Mouse (Mus musculus) testis, postnatal 14 days (tissue): Measurements from ENCODE around the gene Adamtsl3.
"Not testable (repeated sequence)": the region's sequence is repeated elsewhere in the genome, so short reads cannot be mapped to it uniquely, and the experiment has no call there.

Experiments used
- DNase-seq: peaks from one replicate; pipeline ENCODE4 v3.0.0; 2021; ENCODE audit warnings: low spot score

Gene Adamtsl3

GRCm38 (mm10) chr7:82361127-82361526 lies 25.6 kb downstream of the Adamtsl3 start:
- DNase-seq, result no peak

GRCm38 (mm10) chr7:82364567-82364966 lies 29.1 kb downstream of the Adamtsl3 start:
- DNase-seq, result no peak

GRCm38 (mm10) chr7:82366056-82366455 lies 30.6 kb downstream of the Adamtsl3 start:
- no peak for DNase-seq

- DNase-seq, result no peak
Observed at GRCm38 (mm10) chr7:82366471-82366870, 31.0 kb downstream of the Adamtsl3 start.

DNA sequence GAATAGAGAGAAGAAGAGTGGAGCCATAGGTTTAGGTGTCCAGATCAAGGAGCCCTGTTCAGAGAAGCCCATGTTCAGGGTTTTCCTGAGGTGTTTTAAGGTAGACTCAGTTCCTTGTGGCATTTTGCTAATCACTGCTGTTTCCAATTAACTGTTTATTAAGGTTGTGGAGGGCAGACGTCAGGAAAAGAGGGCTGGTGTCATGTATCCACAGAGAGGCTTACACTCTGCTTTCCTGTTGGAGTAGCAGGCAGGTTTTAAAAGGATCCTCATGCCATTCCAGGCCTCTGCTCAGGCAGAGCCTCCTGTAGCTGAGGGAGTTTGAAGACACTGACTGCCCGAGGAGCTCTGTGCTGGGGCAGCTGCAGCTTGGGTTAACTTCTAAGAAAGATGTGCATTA lies 32.6 kb downstream of the Adamtsl3 start:
- no peak for DNase-seq

GRCm38 (mm10) chr7:82370132-82370531 lies 34.6 kb downstream of the Adamtsl3 start:
- DNase-seq, result no peak

DNA sequence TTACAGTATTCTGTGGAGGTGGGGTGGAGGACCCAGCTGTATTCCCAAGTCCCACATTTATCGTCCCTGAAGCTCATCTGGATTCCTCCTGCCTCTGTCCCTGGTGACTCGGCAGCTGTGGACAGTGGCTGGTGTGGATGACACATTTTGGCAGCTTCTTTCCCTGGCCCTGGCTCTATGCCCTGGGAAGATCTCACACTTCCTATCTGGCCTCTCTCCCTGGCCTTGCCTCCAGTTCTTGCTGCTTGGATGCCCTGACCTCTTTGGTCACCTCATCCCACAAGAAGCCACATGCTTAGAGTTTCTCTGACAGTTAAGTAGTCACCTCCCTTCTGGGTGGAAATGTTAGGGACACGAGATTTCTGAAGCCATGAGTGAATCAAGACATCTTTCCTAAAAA lies 35.9 kb downstream of the Adamtsl3 start:
- no peak for DNase-seq

GRCm38 (mm10) chr7:82378311-82378710 lies 42.8 kb downstream of the Adamtsl3 start:
- no peak for DNase-seq

- no peak for DNase-seq
Observed at GRCm38 (mm10) chr7:82379765-82380164, 44.3 kb downstream of the Adamtsl3 start.

- no peak for DNase-seq
Observed at GRCm38 (mm10) chr7:82382843-82383535, 47.5 kb downstream of the Adamtsl3 start.

- no peak for DNase-seq
Observed at GRCm38 (mm10) chr7:82383536-82383848, 48.0 kb downstream of the Adamtsl3 start.

- DNase-seq, result no peak
Observed at GRCm38 (mm10) chr7:82387121-82387520, 51.6 kb downstream of the Adamtsl3 start.

GRCm38 (mm10) chr7:82394435-82395186 lies 59.1 kb downstream of the Adamtsl3 start:
- no peak for DNase-seq

DNA sequence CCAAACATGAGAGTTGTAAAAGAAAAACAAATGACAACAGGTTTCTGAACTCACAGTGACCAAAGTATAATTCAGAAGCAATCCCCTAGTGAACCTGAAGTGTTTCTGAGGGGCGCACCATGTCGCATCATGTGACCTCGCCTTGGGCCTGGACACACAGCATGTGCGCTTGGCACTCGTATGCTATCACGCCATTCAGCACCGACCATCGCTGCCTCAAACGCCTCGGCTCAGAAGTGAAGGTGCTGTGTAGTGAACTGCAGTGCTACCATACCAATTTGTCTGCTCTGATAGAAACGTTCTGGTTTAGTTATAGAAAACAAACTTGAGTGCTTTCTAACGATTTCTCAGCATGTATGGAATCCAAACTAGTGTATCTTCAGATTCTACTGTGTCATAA lies 59.7 kb downstream of the Adamtsl3 start:
- DNase-seq, result no peak

DNA sequence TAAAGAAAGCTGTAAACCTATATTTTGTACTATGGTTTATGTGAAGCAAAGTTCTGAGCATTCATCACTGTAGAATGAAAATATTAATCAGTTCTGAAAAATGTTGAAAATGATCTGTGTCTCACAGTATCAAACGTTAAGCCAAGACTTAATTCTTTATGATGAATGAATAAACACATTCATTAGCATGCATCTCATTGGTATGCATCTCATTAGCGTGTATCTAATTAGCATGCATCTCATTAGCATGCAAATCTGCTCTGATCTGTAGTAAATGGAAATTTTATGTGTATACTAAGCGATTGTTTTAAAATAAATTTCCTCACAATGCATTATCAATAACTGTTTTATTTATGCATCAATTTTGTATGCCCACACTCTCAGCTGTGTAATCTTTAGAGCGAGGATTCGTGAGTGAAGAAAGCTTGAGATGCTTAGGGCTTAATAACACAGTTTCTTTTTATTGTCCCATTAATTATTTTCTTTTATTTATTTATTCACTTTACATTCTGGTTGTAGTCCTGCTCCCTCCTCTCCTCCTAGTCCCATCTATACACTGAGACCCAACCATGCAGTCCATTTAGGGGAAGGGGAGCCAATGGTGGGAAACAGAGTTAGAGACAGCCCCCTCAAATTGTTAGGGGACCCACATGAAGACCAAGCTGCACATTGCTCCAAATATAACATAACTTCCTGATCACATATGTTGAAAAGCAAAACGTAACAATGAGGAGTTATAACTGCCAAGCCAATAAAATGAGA lies 60.4 kb downstream of the Adamtsl3 start:
- no peak for DNase-seq

GRCm38 (mm10) chr7:82396869-82397268 lies 61.4 kb downstream of the Adamtsl3 start:
- no peak for DNase-seq

DNA sequence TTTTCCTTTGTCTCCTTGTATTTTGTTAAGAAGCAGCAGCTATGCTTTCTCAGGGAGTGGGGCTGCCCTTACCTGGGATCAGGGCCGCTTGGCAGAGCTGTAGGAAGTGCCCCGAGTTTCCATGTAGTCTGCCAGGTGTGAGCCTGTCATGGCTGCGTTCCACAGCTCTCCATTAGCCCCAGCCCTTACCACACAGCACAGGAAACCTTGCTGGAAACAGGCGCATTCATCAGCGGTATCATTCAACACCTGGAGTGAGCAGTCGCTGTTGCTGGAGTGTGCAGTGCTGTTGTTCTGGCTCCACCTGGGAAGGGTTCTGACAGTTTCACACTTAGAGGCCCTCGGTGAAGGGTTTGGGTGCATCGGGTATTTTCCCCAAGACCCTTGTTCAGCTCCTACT lies 62.1 kb downstream of the Adamtsl3 start:
- DNase-seq, result no peak

- DNase-seq, result no peak
Observed at GRCm38 (mm10) chr7:82405466-82406045, 70.1 kb downstream of the Adamtsl3 start.

DNA sequence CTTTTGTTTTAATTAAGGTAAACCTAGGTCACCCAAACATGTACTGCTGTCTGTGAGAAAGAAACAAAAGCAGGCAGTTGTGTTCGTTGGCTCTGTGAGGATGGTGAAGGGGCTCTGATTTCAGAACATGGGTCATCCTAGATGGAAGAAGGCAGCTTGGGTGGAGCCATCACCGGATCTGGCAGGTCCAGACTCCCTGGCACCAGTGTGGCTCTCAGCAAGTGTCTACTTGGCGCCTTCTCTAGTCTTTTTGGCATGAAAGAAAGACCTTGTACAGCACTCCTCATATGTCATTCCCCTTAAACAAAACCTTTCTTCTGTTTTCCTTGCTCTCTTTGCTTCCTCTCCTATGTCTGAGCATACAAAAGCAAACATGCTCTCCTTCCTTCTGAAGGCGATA lies 75.5 kb downstream of the Adamtsl3 start:
- no peak for DNase-seq

- no peak for DNase-seq
Observed at GRCm38 (mm10) chr7:82416653-82417052, 81.2 kb downstream of the Adamtsl3 start.

- DNase-seq, result no peak
Observed at GRCm38 (mm10) chr7:82417053-82417452, 81.6 kb downstream of the Adamtsl3 start.

DNA sequence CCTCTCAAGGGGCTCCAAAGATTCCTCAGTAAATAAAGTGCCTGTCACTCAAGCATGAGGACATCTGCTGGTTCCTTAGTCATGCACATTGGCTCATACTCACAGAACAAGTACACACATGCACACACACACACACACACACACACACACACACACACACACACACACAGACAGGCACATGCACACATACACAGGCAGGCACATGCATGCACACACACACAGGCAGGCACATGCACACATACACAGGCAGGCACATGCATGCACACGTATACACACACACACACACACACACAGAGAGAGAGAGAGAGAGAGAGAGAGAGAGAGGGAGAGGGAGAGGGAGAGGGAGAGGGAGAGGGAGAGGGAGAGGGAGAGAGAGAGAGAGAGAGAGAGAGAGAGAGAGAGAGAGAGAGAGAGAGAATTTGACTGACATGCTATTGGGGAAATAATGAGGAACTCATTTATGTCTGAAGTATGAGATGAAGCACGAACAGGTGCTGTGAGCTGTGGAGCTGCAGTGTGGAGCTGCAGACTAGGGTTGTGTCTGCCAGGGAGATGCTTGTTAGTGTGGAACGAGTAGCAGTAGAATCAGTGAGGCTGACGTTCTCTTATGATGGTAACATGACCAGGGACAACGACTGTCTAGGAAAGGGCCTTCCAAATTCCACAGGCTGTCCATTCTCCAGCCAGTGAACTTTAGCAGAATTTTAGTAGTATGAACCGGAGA lies 85.0 kb downstream of the Adamtsl3 start:
- not testable (repeated sequence) for DNase-seq
